8 mouse cellular contexts compared by ENCODE assay signal in genomic region chr2:33130141-33130525, GRCm38 (mm10). TPM values are rescaled to one million over a fixed set of nuclear protein-coding genes. Genes with fewer than 3 reads are reported as not detected.
A peak's percentile ranks its signal among the peaks of the same experiment; 100 is the strongest.
DNase-seq lines count a peak whose midpoint lies in the region; ATAC-seq and TF ChIP-seq lines count a peak whose summit lies in the region.

No protein-coding gene starts in this region.

- intact Hi-C loops in left cerebral cortex, adult 2 months (cut with DNase I): loop anchor here (2.0 to 5.0 kb wide), 2 partner anchors 105 to 138 kb away; no protein-coding TSS in a partner anchor
- intact Hi-C loops in left cerebral cortex, postnatal 4 days (cut with DNase I): loop anchor here (10.0 kb wide), 1 partner anchor 145 kb away; the partner anchor contains the start of gene Slc2a8

- H3K27me3 ChIP-seq in cerebellum, adult 2 months (ENCODE audit: control insufficient read depth, insufficient read depth, low read length): no peaks in the 10 kb centered on the region
- peaks cover 15% of the 10 kb centered on the region for H3K27me3 ChIP-seq in hindbrain, embryonic 11.5 days (ENCODE audit: control insufficient read depth, insufficient read depth, low read length)
- H3K27me3 ChIP-seq in midbrain, embryonic 13.5 days: peaks cover 35% of the 10 kb centered on the region

- no peak for TF ChIP-seq POLR2A in cerebellum, adult 2 months (IDR thresholded peaks at IDR 0.05; ENCODE audit: borderline replicate concordance, insufficient read depth, low read length)

- H3K4me3 ChIP-seq in left cerebral cortex, adult 2 months: peak overlapping the region; percentile 78
- peak overlapping the region; percentile 72 for H3K4me3 ChIP-seq in cerebellum, adult 2 months (replicated peaks; ENCODE audit: insufficient read depth, low read depth, low read length)
- peak overlapping the region; percentile 66 for H3K4me3 ChIP-seq in hindbrain, embryonic 11.5 days (ENCODE audit: low read depth, low read length)
- peak overlapping the region; percentile 71 for H3K4me3 ChIP-seq in midbrain, embryonic 13.5 days (replicated peaks)

- H3K9me3 ChIP-seq in hindbrain, embryonic 11.5 days (ENCODE audit: control insufficient read depth, low read length): no peaks in the 10 kb centered on the region
- no peaks in the 10 kb centered on the region for H3K9me3 ChIP-seq in midbrain, embryonic 13.5 days

- no peak for DNase-seq in left cerebral cortex, adult 2 months (ENCODE audit: extremely low spot score in 1 of 2, low spot score in 2 of 2)
- DNase-seq in left cerebral cortex, postnatal 4 days: no peak
- DNase-seq in cerebellum, adult 2 months: peak in 1 of 2 experiments; percentile 76
- DNase-seq in hindbrain, embryonic 11.5 days (ENCODE audit: low spot score): no peak
- DNase-seq in urinary bladder, adult 2 months (ENCODE audit: low spot score): no peak
- DNase-seq in layer of hippocampus, postnatal 10 days (ENCODE audit: low spot score in 2 of 2): no peak
- no peak for DNase-seq in urinary bladder, postnatal 25 days (ENCODE audit: low spot score)

- H3K36me3 ChIP-seq in hindbrain, embryonic 11.5 days (ENCODE audit: control insufficient read depth, insufficient read depth, low read length): no peaks in the 10 kb centered on the region
- no peaks in the 10 kb centered on the region for H3K36me3 ChIP-seq in midbrain, embryonic 13.5 days

- H3K27ac ChIP-seq in left cerebral cortex, adult 2 months: peak overlapping the region; percentile 79
- H3K27ac ChIP-seq in cerebellum, adult 2 months (ENCODE audit: insufficient read depth, low read length): no peak overlapping the region
- H3K27ac ChIP-seq in hindbrain, embryonic 11.5 days (ENCODE audit: low read depth, low read length): no peak overlapping the region
- H3K27ac ChIP-seq in midbrain, embryonic 13.5 days: peak overlapping the region; percentile 19; the same call in 1 of the 2 replicates

- WGBS in cerebellum, adult 2 months: under 1% methylated on average over 33 of the region's 33 CpGs
- WGBS in hindbrain, embryonic 11.5 days: under 1% methylated on average over 32 of the region's 33 CpGs
- WGBS in midbrain, embryonic 13.5 days: under 1% methylated on average over 33 of the region's 33 CpGs

- peaks cover 3% of the 10 kb centered on the region for H3K4me1 ChIP-seq in cerebellum, adult 2 months (ENCODE audit: control insufficient read depth, insufficient read depth, low read length)
- H3K4me1 ChIP-seq in hindbrain, embryonic 11.5 days (replicated peaks; ENCODE audit: control insufficient read depth, insufficient read depth, low read length): peaks cover 2% of the 10 kb centered on the region; the same call in 1 of the 2 replicates
- peaks cover 24% of the 10 kb centered on the region for H3K4me1 ChIP-seq in midbrain, embryonic 13.5 days (replicated peaks)

- ATAC-seq in hindbrain, embryonic 11.5 days (ENCODE audit: low FRiP score): peak; percentile 61
- ATAC-seq in midbrain, embryonic 13.5 days: peak; percentile 58

- H3K9ac ChIP-seq in hindbrain, embryonic 11.5 days (ENCODE audit: low read depth, low read length): peak overlapping the region; percentile 68
- H3K9ac ChIP-seq in midbrain, embryonic 13.5 days (replicated peaks): peak overlapping the region; percentile 81

- peak; percentile 18 for TF ChIP-seq CTCF in left cerebral cortex, adult 2 months (IDR thresholded peaks at IDR 0.05)
- no peak for TF ChIP-seq CTCF in cerebellum, adult 2 months (IDR thresholded peaks at IDR 0.05; ENCODE audit: borderline replicate concordance, insufficient read depth, low read depth, low read length)

- H3K4me2 ChIP-seq in hindbrain, embryonic 11.5 days (replicated peaks; ENCODE audit: low read depth, low read length): peak overlapping the region; percentile 97
- peak overlapping the region; percentile 99 for H3K4me2 ChIP-seq in midbrain, embryonic 13.5 days (replicated peaks)

RNA-seq across cellular contexts. Expression of gene Garnl3, which starts 1.3 kb away (rescaled TPM):
- 100 to 1,000 TPM in 1 of 2 experiments, 10 to 100 TPM in 1; 94.7 to 129 TPM for total RNA-seq in left cerebral cortex, adult 2 months (2021)
- 100 to 1,000 TPM; 158 to 162 TPM for total RNA-seq in left cerebral cortex, postnatal 4 days (2021)
- 120 and 133 TPM in 2 replicates for polyA plus RNA-seq in cerebellum, adult 2 months (2012; rRNA removed)
- polyA plus RNA-seq in hindbrain, embryonic 11.5 days (2014; fragmentation: Nextera tagmentation; extraction: Ambion mirVana): 14.3 and 18.5 TPM in 2 replicates
- 22.9 and 24.2 TPM in 2 replicates for polyA plus RNA-seq in midbrain, embryonic 13.5 days (2015; fragmentation: Nextera tagmentation; extraction: Ambion mirVana)
- 3.7 TPM in 2 replicates for polyA plus RNA-seq in urinary bladder, adult 2 months (2012; rRNA removed)
- total RNA-seq in layer of hippocampus, postnatal 10 days (2021): 10 to 100 TPM; 75.2 to 91.7 TPM

Comparison
In these comparisons a context has a peak if more than half of its experiments do, and no peak if none do; other contexts are left out.
1. H3K27ac ChIP-seq: peak in left cerebral cortex, adult 2 months (single experiment) and midbrain, embryonic 13.5 days (single experiment); none in cerebellum, adult 2 months (single experiment) and hindbrain, embryonic 11.5 days (single experiment).
2. Peak in every context shown above with its lines, with median percentiles within 50 percentile points of each other: H3K4me3 ChIP-seq.